Mouse (Mus musculus): ENCODE results near the gene Emilin2.
"Not testable (repeated sequence)": the region's sequence is repeated elsewhere in the genome, so short reads cannot be mapped to it uniquely, and the experiment has no call there.

Gene Emilin2

GRCm38 (mm10) chr17:71311340-71312171 lies at the start of gene Emilin2:
TSS of gene Emilin2 (minus strand) at chr17:71311978.
- peak; percentile 80 for DNase-seq (ENCODE audit: low spot score)

GRCm38 (mm10) chr17:71355526-71355925 lies 43.7 kb upstream of the Emilin2 start:
- DNase-seq (ENCODE audit: low spot score), result no peak

- DNase-seq (ENCODE audit: low spot score), result no peak
These were observed 42.4 kb upstream of the Emilin2 start for GRCm38 (mm10) chr17:71354205-71354604.

- no peak for DNase-seq (ENCODE audit: low spot score)
These were observed 36.4 kb upstream of the Emilin2 start for GRCm38 (mm10) chr17:71348188-71348587.

- no peak for DNase-seq (ENCODE audit: low spot score)
These were observed 30.2 kb upstream of the Emilin2 start for GRCm38 (mm10) chr17:71342006-71342405.

GRCm38 (mm10) chr17:71338627-71339026 lies 26.8 kb upstream of the Emilin2 start:
- DNase-seq (ENCODE audit: low spot score), result no peak

- no peak for DNase-seq (ENCODE audit: low spot score)
These were observed 25.8 kb upstream of the Emilin2 start for GRCm38 (mm10) chr17:71337546-71337945.

GRCm38 (mm10) chr17:71336421-71336820 lies 24.6 kb upstream of the Emilin2 start:
- DNase-seq (ENCODE audit: low spot score), result peak; percentile 11

GRCm38 (mm10) chr17:71332298-71332697 lies 20.5 kb upstream of the Emilin2 start:
- DNase-seq (ENCODE audit: low spot score), result no peak

GRCm38 (mm10) chr17:71320731-71321130 lies 9.0 kb upstream of the Emilin2 start:
- DNase-seq (ENCODE audit: low spot score), result not testable (repeated sequence)

- DNase-seq (ENCODE audit: low spot score), result no peak
These were observed 7.6 kb upstream of the Emilin2 start for GRCm38 (mm10) chr17:71319361-71319760.

- DNase-seq (ENCODE audit: low spot score), result no peak
These were observed 5.8 kb upstream of the Emilin2 start for GRCm38 (mm10) chr17:71317571-71317970.

- no peak for DNase-seq (ENCODE audit: low spot score)
These were observed 2.5 kb upstream of the Emilin2 start for GRCm38 (mm10) chr17:71314315-71314714.

GRCm38 (mm10) chr17:71310486-71311339 lies 1.1 kb downstream of the Emilin2 start:
- peak; percentile 57 for DNase-seq (ENCODE audit: low spot score)

GRCm38 (mm10) chr17:71309711-71310485 lies 1.9 kb downstream of the Emilin2 start:
- peak; percentile 64 for DNase-seq (ENCODE audit: low spot score)

GRCm38 (mm10) chr17:71309141-71309540 lies 2.6 kb downstream of the Emilin2 start:
- DNase-seq (ENCODE audit: low spot score), result peak; percentile 71

GRCm38 (mm10) chr17:71308296-71308695 lies 3.5 kb downstream of the Emilin2 start:
- DNase-seq (ENCODE audit: low spot score), result no peak

- DNase-seq (ENCODE audit: low spot score), result no peak
These were observed 4.5 kb downstream of the Emilin2 start for GRCm38 (mm10) chr17:71307251-71307790.

- no peak for DNase-seq (ENCODE audit: low spot score)
These were observed 5.1 kb downstream of the Emilin2 start for GRCm38 (mm10) chr17:71306716-71307115.

- DNase-seq (ENCODE audit: low spot score), result no peak
These were observed 5.7 kb downstream of the Emilin2 start for GRCm38 (mm10) chr17:71306091-71306490.

GRCm38 (mm10) chr17:71303444-71303843 lies 8.3 kb downstream of the Emilin2 start:
- DNase-seq (ENCODE audit: low spot score), result no peak

- DNase-seq (ENCODE audit: low spot score), result no peak
These were observed 10.4 kb downstream of the Emilin2 start for GRCm38 (mm10) chr17:71301413-71301812.

Data from embryo, embryonic 10 days (tissue).